Mouse (Mus musculus) MEL-GATA-1-ER (cell line): Measurements from ENCODE around the gene Phf24.

Experiments
- DNase-seq: peaks from one replicate; pipeline ENCODE4 v3.0.0-alpha.2; 2012; ENCODE audit warnings: low read depth; ENCODE audit errors: extremely low read depth

Phf24 gene

DNA sequence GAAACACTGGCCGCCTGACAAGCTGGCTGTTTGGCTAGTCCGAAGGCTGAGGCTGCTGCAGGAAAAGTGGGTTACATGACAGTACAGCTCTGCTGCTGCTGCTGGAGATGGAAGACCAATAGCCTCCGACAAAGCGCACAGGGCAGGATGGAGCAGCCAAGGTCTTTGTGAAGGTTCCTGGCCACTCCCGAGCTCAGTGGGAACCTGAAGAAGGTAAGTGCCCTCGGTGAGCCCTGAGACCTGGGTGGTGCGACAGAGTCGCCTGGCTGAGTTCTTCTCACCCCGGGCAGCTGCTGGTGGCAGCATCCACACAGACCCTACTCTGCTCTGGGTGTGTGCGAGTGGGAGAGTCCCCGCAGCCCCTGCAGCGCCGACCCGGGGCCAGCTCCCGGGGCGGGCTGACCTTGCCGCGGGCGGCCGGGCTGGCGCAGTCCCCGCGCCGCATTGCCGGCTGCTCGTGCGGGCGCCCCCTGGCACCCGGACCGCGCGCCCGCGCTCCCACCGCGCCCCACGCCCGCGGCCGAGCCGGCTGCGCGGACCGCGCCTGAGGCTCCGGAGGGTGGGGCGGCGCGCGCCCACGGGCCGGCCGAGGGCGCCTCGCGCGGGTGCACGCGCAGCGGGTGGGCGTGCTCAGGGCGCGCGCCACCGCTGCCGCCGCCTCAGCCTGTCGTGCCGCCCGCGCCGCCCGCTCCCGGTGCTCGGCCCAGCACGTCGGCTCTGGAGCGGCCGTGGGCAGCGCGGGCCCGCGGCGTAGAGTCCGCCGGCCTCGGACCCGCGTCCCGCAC is at the start of gene Phf24:
TSS of gene Phf24 (plus strand) at position 44 of the 785 bp plus-strand sequence.
- no peak for DNase-seq

GRCm38 (mm10) chr4:42867390-42867789 is 49.1 kb upstream of the Phf24 start:
- DNase-seq, result no peak

GRCm38 (mm10) chr4:42868193-42868592 is 48.3 kb upstream of the Phf24 start:
- DNase-seq, result no peak

DNA sequence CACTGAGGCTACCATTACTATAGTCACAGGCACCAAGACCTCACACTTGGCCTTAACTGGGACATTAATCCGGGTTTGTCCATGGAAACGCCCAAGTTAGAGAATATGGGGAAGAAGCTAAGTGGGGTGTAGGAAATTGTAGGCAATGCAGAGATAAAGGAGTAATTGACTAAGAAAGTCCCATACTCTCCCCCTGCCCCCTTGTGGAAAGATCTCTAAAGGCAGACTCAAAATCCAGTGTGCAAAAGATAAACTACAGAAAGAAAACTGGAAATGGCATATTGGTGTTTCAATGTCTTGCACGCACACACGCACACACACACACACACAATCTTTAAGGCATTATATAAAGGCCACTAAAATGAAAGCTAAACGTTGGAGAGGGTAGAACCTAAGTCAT is 45.7 kb upstream of the Phf24 start:
- DNase-seq, result no peak

DNA sequence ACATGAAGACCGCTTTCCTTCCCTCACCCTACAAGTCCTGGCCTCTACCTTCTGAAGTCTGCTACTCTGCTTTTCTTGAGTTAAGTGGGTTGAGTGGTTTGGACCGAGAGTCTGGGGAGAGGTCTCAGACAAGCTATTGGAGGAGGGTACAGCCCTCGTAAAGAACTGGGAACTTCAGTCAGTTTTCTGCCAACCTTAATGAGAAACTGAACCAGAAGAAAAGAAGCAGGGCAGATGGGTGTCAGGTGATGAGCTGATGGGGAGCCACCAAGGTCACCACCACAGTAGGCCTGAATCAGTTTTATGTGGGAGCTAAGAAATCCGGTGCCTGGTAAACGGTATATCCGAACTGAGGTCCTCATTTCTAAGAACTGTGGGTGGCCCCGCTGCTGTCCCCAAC is 44.3 kb upstream of the Phf24 start:
- no peak for DNase-seq

- DNase-seq, result no peak
These were observed 43.6 kb upstream of the Phf24 start for GRCm38 (mm10) chr4:42872746-42873435.

DNA sequence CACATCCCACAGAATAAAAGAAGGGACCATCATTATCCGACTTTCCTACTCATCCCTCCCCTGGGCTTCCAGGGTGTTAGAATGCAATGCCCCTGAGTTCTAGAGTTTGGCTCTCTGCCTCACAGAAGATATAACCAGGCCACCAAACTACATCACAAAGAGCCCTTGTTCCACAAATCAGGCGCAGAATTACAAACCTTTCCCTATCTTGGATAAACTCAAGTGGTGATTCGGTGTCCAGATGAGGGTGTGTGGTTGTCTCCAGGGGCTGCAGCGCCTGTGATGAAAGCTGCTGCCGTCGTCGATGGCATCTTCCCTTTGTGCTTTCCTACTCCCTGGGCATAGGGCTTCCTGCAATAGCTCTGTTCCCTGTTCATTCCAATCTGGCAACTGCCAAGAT is 42.3 kb upstream of the Phf24 start, which contains the start of gene Fam205c:
TSS of gene Fam205c (minus strand) at position 101 of the 400 bp plus-strand sequence.
- no peak for DNase-seq

- DNase-seq, result peak; percentile 29
These were observed 39.7 kb upstream of the Phf24 start for GRCm38 (mm10) chr4:42876586-42877291.

GRCm38 (mm10) chr4:42877657-42878056 is 38.8 kb upstream of the Phf24 start:
- DNase-seq, result no peak

DNA sequence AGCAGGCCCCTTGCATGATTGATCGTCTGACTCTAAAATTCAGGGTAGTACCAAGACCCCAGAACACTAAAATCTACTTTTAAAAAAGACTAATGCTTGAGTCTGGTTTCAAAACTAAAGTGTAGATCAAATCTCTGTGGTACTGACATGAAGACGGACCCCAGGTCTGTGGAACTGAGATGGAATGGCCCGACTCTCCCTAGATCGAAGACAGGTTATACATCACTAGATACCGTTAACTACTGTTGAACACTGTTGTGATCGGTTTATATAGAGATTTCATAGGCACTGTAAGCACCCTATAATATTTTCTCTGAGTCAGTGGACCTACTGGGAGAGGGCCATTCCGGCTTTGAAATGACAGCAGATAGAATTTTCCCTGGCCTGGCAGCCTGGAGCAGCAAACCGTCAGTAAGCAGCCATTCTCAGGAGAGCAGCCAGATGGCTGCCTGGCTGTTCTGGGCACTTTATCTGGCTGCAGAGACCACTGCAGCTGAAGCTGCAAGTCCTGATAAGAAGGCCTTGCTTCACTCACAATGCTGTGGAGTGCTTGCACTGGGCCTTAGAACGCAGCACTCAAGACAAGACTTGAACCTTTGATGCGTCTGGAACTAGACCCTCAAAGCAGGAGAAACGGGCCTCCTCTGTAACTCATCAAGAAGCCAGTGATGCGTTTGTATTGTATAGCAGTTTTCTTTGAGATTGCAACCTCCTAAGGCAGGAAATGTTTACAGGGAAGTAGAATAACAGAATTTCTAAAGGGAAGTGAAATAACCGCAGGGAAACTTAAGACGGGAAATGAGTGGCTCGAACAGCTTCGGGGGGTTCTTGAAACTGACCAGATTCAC is 36.4 kb upstream of the Phf24 start:
- peak; percentile 64 for DNase-seq

DNA sequence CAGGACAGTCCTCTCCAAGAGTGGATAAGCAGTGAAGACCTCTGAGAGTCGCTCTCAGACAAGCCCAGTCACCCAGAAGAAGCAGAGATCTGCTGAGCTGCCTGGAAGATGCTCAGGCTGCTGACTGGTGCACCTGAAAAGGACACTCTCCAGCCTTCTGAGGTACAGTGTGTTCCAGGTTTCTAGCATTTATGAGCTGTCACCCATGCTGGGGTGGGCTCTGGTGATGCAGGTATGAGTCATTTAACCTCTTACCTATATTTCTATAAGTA is 35.8 kb upstream of the Phf24 start:
- no peak for DNase-seq

DNA sequence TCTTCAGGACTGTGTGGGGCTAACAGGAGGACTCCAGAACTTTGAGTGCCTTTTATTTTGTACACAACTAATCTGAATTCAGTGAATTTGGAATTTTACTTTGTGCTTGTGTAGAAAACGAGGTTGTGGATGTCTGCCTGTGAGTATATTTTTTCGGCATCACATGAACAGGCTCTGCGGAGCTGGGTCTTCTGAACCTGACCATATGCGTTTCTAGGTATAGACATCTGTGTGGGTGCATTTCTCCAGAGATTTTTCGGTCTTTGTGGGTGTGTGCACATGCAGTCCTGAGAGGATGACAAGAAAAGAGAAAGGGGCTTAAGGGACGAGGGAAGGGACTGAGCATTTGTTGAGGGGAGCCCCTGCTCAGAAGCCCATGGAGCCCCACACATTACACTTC is 29.5 kb upstream of the Phf24 start:
- DNase-seq, result no peak

DNA sequence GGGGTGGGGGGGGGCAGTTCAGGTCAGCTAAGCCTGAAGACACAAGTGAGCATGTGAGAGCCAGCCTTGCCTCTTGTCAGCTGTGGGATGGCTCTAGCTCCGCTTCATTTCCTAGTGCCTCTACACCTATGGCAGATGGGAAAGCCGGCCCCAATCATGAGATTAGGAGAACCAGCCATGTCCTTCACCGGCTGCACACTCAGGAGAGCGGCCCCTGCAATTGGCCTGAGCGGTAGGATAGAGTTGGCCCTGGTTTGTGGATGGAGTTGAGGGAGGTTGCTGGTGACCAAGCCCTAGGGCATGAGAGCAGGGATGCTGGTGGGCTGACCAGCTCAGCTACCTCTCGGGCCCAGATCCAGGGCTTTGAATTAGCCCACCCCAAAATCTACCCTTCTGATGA is 27.7 kb upstream of the Phf24 start:
- no peak for DNase-seq

- no peak for DNase-seq
These were observed 25.3 kb upstream of the Phf24 start for GRCm38 (mm10) chr4:42891176-42891575.

- DNase-seq, result no peak
These were observed 21.3 kb upstream of the Phf24 start for GRCm38 (mm10) chr4:42895118-42895517.

- no peak for DNase-seq
These were observed 17.5 kb upstream of the Phf24 start for GRCm38 (mm10) chr4:42898914-42899313.

DNA sequence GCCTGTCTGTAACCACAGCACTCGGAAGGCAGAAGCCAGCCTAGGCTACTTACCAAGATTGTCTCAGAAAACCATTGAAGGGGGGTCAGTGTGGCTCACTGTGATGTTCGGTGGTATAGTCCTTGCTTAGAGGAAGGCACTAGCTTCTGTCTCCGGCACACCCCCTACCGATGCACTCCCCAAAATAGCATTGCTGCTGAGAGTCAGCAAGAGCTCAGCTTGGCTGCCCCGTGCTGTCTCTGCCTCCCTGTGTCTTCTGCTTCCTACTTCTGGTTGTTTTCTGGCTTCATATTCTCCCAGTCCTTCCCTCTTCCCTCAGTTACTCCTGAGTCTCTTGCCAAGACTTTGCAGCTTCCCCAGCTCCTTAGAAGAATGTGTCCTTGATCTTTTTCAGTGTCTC is 15.6 kb upstream of the Phf24 start:
- DNase-seq, result no peak

- peak; percentile 13 for DNase-seq
These were observed 14.3 kb upstream of the Phf24 start for GRCm38 (mm10) chr4:42902174-42902573.

GRCm38 (mm10) chr4:42902730-42903129 is 13.7 kb upstream of the Phf24 start:
- no peak for DNase-seq

GRCm38 (mm10) chr4:42903942-42904341 is 12.5 kb upstream of the Phf24 start:
- no peak for DNase-seq

DNA sequence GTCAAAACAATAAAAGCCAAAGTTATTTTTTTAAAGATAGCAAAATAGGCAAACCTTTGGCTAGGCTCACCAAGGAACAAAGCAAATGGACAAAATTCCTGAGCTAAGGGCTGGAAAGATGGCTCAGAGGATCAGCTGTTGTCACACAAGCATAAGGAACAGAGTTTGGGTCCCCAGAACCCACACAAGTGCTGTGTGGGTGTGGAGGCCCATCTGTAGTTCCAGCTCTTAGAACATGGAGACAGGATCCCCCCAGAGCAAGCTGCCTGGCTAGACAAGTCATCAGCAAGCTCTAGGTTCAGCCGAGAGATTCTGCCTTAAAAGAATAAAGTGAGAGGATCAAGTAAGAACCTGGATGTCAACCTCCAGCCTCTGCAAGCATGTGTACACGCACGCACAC is 11.9 kb upstream of the Phf24 start:
- DNase-seq, result no peak

- DNase-seq, result no peak
These were observed 11.5 kb upstream of the Phf24 start for GRCm38 (mm10) chr4:42904966-42905365.
